12 mouse cellular contexts compared by ENCODE assay signal in the genomic region with DNA sequence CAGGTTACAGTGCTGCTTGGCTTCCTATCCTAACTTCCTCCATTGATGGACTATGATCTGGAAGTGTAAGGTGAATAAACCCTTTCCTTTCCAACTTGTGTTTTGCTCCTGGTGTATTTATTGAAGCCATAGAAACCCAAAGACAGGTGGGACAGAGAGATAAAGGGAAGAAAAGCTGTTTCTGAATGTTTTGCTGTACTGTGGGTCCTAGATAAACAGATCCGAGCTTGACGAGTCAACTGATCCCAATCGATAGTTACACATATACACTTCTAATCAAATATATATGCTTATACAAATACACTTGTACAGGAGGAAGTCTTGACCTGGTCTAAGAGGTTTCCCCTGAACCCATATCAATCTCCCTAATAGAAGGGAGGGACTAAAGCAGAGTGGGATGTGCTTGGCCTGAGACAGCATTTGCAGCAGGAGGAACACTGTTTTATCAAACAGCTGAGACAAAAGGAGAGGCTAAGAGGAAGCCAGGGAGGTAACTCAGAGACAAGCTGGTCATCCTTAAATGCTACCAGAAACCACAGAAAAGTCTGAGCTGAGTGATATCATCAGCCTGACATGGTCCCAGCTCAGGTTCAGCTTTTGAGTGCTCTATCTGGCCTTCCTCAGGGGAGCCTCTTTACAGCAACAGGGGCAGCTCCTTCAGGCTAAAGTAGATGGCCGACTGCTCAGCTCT.
"Had no signal": no experiment of that assay in that cellular context is flagged by ENCODE, and none has a peak within 500 bp of the region (broad histone marks: within the 10 kb centered on the region; RNA-seq: fewer than 3 reads in every experiment).

No protein-coding gene starts in this region.

- H3K4me3 ChIP-seq: limb, embryonic 15.5 days; midbrain, embryonic 13.5 days; myocyte; neural tube, embryonic 12.5 days had no signal

- ATAC-seq: intestine, embryonic 16.5 days; midbrain, embryonic 13.5 days had no signal

- H3K27ac ChIP-seq: limb, embryonic 15.5 days; macrophage; midbrain, embryonic 13.5 days; neural tube, embryonic 12.5 days had no signal

- H3K4me1 ChIP-seq: midbrain, embryonic 13.5 days; neural tube, embryonic 12.5 days had no signal

- DNase-seq: kidney, adult 8-10 months; kidney, postnatal 25 days; lung, embryonic 14.5 days; lung, postnatal 10 days; right cerebral cortex, postnatal 25 days; thymus, postnatal 36 days had no signal

- H3K4me2 ChIP-seq: limb, embryonic 15.5 days; lung, embryonic 14.5 days; midbrain, embryonic 13.5 days; neural tube, embryonic 12.5 days had no signal

- H3K9me3 ChIP-seq: limb, embryonic 15.5 days; midbrain, embryonic 13.5 days had no signal

- H3K36me3 ChIP-seq: limb, embryonic 15.5 days; midbrain, embryonic 13.5 days; neural tube, embryonic 12.5 days had no signal

- H3K9ac ChIP-seq: limb, embryonic 15.5 days; lung, embryonic 14.5 days; midbrain, embryonic 13.5 days; neural tube, embryonic 12.5 days had no signal

- H3K27me3 ChIP-seq: limb, embryonic 15.5 days; neural tube, embryonic 12.5 days had no signal
